Mouse (Mus musculus) lung, adult 2 months (tissue): Measurements from ENCODE around the gene Sult6b2. TPM values are rescaled to one million over a fixed set of nuclear protein-coding genes. Genes with fewer than 3 reads are reported as not detected.

Source experiments
- DNase-seq: peaks from one replicate; pipeline ENCODE4 v3.0.0; 2022
- H3K4me1 ChIP-seq: fragments of 200-500 bp; 2 replicates; pipeline ENCODE4 v1.6.1; 2011; ENCODE audit warnings: low read length; ENCODE audit not compliant: control insufficient read depth, insufficient read depth
- H3K4me3 ChIP-seq: fragments of 200-500 bp; replicated peaks from 2 replicates; pipeline ENCODE3; 2011; ENCODE audit warnings: low read depth, mild to moderate bottlenecking, control low read depth, low read length; ENCODE audit errors: extremely low read depth
- CTCF ChIP-seq: fragments of 200-500 bp; IDR thresholded peaks from 2 replicates; pipeline ENCODE4 v1.5.1; 2011; ENCODE audit warnings: mild to moderate bottlenecking, low read length, control low read depth; ENCODE audit not compliant: insufficient read depth
- POLR2A ChIP-seq: fragments of 200-500 bp; IDR thresholded peaks from 2 replicates; pipeline ENCODE4 v1.6.1; 2011; ENCODE audit warnings: low read depth, mild to moderate bottlenecking, control low read depth, low read length, borderline replicate concordance; ENCODE audit errors: extremely low read depth
- WGBS: fragments of 180-500 bp; shearing (Covaris S2); methylation state at CpG from one replicate; pipeline ENCODE4 v1.1.7; 2018; 5-methylcytosine and 5-hydroxymethylcytosine counted together
- polyA plus RNA-seq: library from polyadenylated mRNA; depleted of rRNA; stranded (reverse); fragments of >200 nt; gene quantifications from 2 replicates; pipeline ENCODE4 v1.2.3, GENCODE M21; 2012; rRNA removed

Sult6b2 gene
- polyA plus RNA-seq, 1 experiment, result not detected

GRCm38 (mm10) chr6:142748057-142748708, 56.1 kb downstream of the Sult6b2 start:
- TF ChIP-seq CTCF, result no peak
- no peak for DNase-seq
- WGBS, result 35% methylated on average over 8 of the region's 8 CpGs
- Histone ChIP-seq H3K4me3 (no peak overlapping the region), H3K4me1 (peaks cover 3% of the 10 kb centered on the region; the same call in 1 of the 2 replicates)

DNA sequence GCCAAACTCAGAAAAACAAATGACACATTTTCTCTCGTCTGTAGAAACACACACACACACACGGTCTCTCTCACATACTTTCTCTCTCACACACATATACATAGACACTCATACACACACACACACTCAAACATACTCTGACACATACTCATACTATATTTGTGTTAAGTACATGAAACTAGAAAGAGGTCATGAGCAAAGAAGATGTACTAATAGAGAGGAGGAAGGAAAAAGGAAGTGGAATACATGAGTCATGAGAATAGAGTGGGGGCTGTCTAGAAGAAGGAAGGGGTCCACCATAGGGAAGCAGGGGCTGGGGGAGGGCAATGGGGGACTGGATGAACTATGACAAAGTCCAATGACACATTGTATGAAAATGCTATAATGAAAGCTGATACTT, 57.1 kb downstream of the Sult6b2 start:
- TF ChIP-seq POLR2A, result no peak
- no peak for TF ChIP-seq CTCF
- Histone ChIP-seq H3K4me3 (no peak overlapping the region), H3K4me1 (no peaks in the 10 kb centered on the region)
- no peak for DNase-seq
- WGBS, result 45% methylated on average over 2 of the region's 2 CpGs

GRCm38 (mm10) chr6:142746765-142747164, 57.5 kb downstream of the Sult6b2 start:
- Histone ChIP-seq H3K4me1 (no peaks in the 10 kb centered on the region), H3K4me3 (no peak overlapping the region)
- DNase-seq, result peak; percentile 13
- WGBS, result 35% methylated on average over 7 of the region's 7 CpGs
- TF ChIP-seq POLR2A (no peak), CTCF (no peak)

- no peak for DNase-seq
- H3K4me3 ChIP-seq, result no peak overlapping the region
- no peaks in the 10 kb centered on the region for H3K4me1 ChIP-seq
- WGBS, result 94% methylated on average over 5 of the region's 5 CpGs
- no peak for TF ChIP-seq POLR2A
- no peak for TF ChIP-seq CTCF
Observed at GRCm38 (mm10) chr6:142745484-142745883, 58.8 kb downstream of the Sult6b2 start.

DNA sequence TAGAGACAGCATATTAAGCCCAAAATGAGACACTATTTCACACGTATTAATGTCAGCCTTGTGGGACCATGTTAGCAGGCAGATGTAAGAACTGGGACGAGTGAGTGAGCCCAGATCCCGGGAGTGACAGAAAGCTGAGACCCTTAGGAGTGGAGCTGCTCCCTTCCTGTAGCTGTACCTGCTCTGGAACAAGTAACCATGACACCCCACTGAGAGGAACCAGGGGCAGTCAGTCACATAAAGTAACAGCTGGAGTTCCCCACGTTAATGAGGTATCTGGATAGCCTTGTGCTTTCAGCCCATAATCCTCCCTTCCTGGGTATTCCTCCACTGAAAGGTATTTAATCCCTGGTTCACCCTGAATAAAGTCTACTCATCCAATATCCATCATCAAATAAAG, 61.1 kb downstream of the Sult6b2 start:
- no peaks in the 10 kb centered on the region for H3K4me1 ChIP-seq
- no peak overlapping the region for H3K4me3 ChIP-seq
- TF ChIP-seq POLR2A, result no peak
- no peak for DNase-seq
- WGBS, result 83% methylated on average over 4 of the region's 4 CpGs

- Histone ChIP-seq H3K4me1 (no peaks in the 10 kb centered on the region), H3K4me3 (no peak overlapping the region)
- no peak for DNase-seq
- TF ChIP-seq CTCF, result no peak
- no peak for TF ChIP-seq POLR2A
- WGBS, result 82% methylated on average over 6 of the region's 6 CpGs
Observed at GRCm38 (mm10) chr6:142741763-142742162, 62.5 kb downstream of the Sult6b2 start.

DNA sequence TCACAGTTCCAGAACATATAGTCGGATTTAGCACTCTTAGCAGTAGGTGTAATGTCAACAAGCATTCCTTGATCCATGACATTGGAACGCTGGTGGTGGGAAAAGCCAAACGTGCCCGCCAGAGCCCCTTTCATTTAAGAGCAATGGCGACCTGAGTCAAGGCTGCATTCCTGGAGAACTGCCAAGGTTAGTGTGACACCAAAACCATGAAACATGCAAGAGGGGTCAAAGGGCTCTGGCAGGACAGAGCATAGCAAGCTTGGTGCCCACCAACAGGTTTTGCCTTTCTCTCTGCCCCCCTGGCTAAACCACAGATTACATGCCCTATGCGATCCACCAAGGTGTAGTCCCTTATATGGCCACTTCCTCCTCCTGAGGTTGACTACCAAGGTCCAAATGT, 65.7 kb downstream of the Sult6b2 start:
- no peak for DNase-seq
- 69% methylated on average over 6 of the region's 6 CpGs for WGBS
- no peaks in the 10 kb centered on the region for H3K4me1 ChIP-seq
- TF ChIP-seq CTCF (no peak), POLR2A (no peak)
- H3K4me3 ChIP-seq, result no peak overlapping the region

DNA sequence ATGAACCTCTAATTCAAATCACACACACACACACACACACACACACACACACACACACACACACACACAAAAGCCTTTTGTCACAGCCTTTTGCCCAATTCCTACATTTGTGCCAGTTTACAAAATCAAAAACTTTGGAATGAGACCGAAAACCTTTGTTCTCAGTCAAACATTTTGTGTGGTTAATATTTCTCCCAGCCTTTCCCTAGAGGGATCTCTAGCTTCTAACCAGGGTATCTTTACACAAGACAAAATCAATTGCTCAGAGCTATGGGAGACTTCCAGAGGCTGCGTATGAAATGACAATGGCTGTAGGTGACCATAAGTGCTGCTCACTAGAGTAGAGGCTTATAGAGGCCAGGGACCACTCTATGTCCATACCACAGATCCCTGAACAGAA, 66.1 kb downstream of the Sult6b2 start:
- Histone ChIP-seq H3K4me1 (no peaks in the 10 kb centered on the region), H3K4me3 (no peak overlapping the region)
- no peak for DNase-seq
- TF ChIP-seq POLR2A (no peak), CTCF (no peak)
- 89% methylated on average over 2 of the region's 2 CpGs for WGBS

DNA sequence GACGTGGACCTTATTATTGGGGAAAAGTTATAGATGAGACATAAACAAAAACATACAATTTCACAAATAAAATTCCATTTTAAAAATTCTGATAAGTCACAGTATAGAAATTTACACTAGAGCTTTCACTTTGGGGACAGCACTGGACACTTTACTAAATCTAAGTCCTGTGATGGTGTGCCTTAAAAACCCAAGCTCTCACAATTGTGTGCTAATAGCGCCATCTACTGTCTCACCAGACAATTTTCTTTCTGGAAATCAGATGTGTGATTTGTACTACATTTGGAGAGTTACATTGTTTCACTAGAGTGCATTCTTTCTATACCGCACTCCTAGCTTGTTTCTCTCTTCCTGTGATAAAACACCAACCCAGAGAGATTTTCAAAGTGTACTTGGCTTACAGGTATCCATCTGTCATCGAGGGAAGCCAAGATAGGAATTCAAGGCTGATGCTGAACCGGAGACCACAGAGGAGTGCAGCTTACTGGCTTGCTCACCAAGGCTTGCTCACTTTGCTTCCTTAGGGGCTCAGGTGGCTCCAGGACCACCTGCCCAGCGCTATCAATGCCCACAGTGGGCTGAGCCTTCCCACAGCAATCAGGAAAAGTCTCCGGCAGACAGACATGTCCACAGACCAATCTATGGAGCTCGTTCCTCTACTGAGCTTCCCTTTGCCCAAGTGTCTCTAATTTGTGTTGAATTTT, 68.8 kb downstream of the Sult6b2 start:
- Histone ChIP-seq H3K4me1 (no peaks in the 10 kb centered on the region), H3K4me3 (no peak overlapping the region)
- TF ChIP-seq CTCF (peak; percentile 47; the same call in 1 of the 2 replicates), POLR2A (no peak)
- 48% methylated on average over 8 of the region's 8 CpGs for WGBS
- no peak for DNase-seq

Other genes starting within 250 kb of the Sult6b2 start
- gene Kcnj8, start 232.9 kb downstream of the Sult6b2 start, polyA plus RNA-seq, result 7.8 and 8.1 TPM in 2 replicates
- gene Abcc9, start 102.2 kb downstream of the Sult6b2 start, polyA plus RNA-seq, result 2.4 and 4.5 TPM in 2 replicates
- gene Cmas, start 47.8 kb downstream of the Sult6b2 start, polyA plus RNA-seq, result 8.4 and 12.3 TPM in 2 replicates
- gene St8sia1, start 159.9 kb upstream of the Sult6b2 start, polyA plus RNA-seq, result 0.23 and 0.26 TPM in 2 replicates